Mouse (Mus musculus) embryonic facial prominence, embryonic 13.5 days (tissue): ENCODE measurements around the gene Fn1. TPM values are rescaled to one million over a fixed set of nuclear protein-coding genes. Genes with fewer than 3 reads are reported as not detected.
A peak's percentile ranks its signal among the peaks of the same experiment; 100 is the strongest.

ENCODE experiments used
- ATAC-seq: fragments of 200-750 bp; cut with Nextera tagmentation; 2 replicates; pipeline ENCODE4 v1.8.0; 2017; ENCODE audit warnings: low read depth; ENCODE audit not compliant: insufficient number of reproducible peaks, insufficient read depth, low FRiP score, low TSS enrichment
- H3K27ac ChIP-seq: fragments of 300-500 bp; sonication (generic); 2 replicates; pipeline ENCODE4 v1.5.1; 2015; ENCODE audit warnings: moderate library complexity, mild to moderate bottlenecking, inconsistent platforms
- H3K27me3 ChIP-seq: fragments of 300-500 bp; sonication (generic); 2 replicates; pipeline ENCODE4 v1.6.1; 2015; ENCODE audit warnings: mild to moderate bottlenecking, inconsistent platforms
- H3K36me3 ChIP-seq: fragments of 300-500 bp; sonication (generic); 2 replicates; pipeline ENCODE4 v1.6.1; 2015; ENCODE audit warnings: mild to moderate bottlenecking, inconsistent platforms
- H3K4me1 ChIP-seq: fragments of 300-500 bp; sonication (generic); 2 replicates; pipeline ENCODE4 v1.6.1; 2015; ENCODE audit warnings: inconsistent platforms
- H3K4me2 ChIP-seq: fragments of 300-500 bp; sonication (generic); 2 replicates; pipeline ENCODE4 v1.6.1; 2015; ENCODE audit warnings: moderate library complexity, mild to moderate bottlenecking, inconsistent platforms
- H3K4me3 ChIP-seq: fragments of 300-500 bp; sonication (generic); 2 replicates; pipeline ENCODE4 v1.5.1; 2015; ENCODE audit warnings: mild to moderate bottlenecking, inconsistent platforms
- H3K9ac ChIP-seq: fragments of 300-500 bp; sonication (generic); 2 replicates; pipeline ENCODE4 v1.6.1; 2015; ENCODE audit warnings: mild to moderate bottlenecking, inconsistent platforms
- H3K9me3 ChIP-seq: fragments of 300-500 bp; sonication (generic); 2 replicates; pipeline ENCODE4 v1.6.1; 2016; ENCODE audit warnings: inconsistent platforms
- WGBS: fragments of 180-500 bp; shearing (Covaris S2); methylation state at CpG from one replicate; pipeline ENCODE4 v1.1.7; 2015; ENCODE audit warnings: mixed read lengths; 5-methylcytosine and 5-hydroxymethylcytosine counted together
- polyA plus RNA-seq: library from polyadenylated mRNA; unstranded; fragments of >200 nt; fragmentation: Nextera tagmentation; extraction: Ambion mirVana; gene quantifications from 2 replicates; pipeline ENCODE4 v1.2.1, GENCODE M21; 2015

Fn1 gene
- polyA plus RNA-seq, 1 experiment from 2014 or later: 187 TPM

GRCm38 (mm10) chr1:71590038-71590437 lies 63.0 kb downstream of the Fn1 start:
- no peak overlapping the region for H3K4me2 ChIP-seq
- H3K27me3 ChIP-seq: no peaks in the 10 kb centered on the region
- no peak for ATAC-seq
- H3K27ac ChIP-seq: no peak overlapping the region
- no peaks in the 10 kb centered on the region for H3K4me1 ChIP-seq
- WGBS: 97% methylated on average over 11 of the region's 11 CpGs
- H3K9me3 ChIP-seq: no peaks in the 10 kb centered on the region
- peaks cover 95% of the 10 kb centered on the region for H3K36me3 ChIP-seq
- no peak overlapping the region for H3K9ac ChIP-seq
- no peak overlapping the region for H3K4me3 ChIP-seq

GRCm38 (mm10) chr1:71586658-71587057 lies 66.3 kb downstream of the Fn1 start:
- Histone ChIP-seq H3K27ac (no peak overlapping the region), H3K9ac (no peak overlapping the region), H3K4me3 (no peak overlapping the region), H3K9me3 (no peaks in the 10 kb centered on the region), H3K4me1 (no peaks in the 10 kb centered on the region), H3K27me3 (no peaks in the 10 kb centered on the region), H3K4me2 (no peak overlapping the region), H3K36me3 (peaks cover 74% of the 10 kb centered on the region)
- no peak for ATAC-seq
- 92% methylated on average over 7 of the region's 7 CpGs for WGBS

GRCm38 (mm10) chr1:71583900-71584299 lies 69.1 kb downstream of the Fn1 start:
- H3K27ac ChIP-seq: no peak overlapping the region
- no peaks in the 10 kb centered on the region for H3K4me1 ChIP-seq
- no peaks in the 10 kb centered on the region for H3K9me3 ChIP-seq
- H3K27me3 ChIP-seq: no peaks in the 10 kb centered on the region
- H3K4me3 ChIP-seq: no peak overlapping the region
- no peak overlapping the region for H3K9ac ChIP-seq
- WGBS: 92% methylated on average over 7 of the region's 7 CpGs
- H3K36me3 ChIP-seq: peaks cover 63% of the 10 kb centered on the region
- H3K4me2 ChIP-seq: no peak overlapping the region
- no peak for ATAC-seq

DNA sequence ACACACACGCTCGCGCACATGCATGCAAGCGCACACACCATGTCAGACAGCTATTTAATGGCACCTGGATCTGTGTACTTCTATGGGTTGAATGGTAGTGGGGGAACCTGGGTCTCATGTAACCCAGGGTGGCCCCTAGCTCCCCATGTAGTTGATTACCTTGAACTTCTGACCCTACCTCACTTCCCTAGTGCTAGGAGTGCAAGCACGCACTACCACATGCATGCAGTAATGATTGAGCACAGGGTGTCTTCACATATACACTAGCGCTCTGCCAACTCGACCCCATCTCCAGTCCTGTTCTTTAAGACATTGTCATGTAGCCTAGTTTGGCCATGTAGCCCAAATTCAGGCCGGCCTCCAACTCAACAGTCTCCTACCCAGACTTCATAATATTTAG lies 69.7 kb downstream of the Fn1 start:
- ATAC-seq: no peak
- WGBS: 95% methylated on average over 8 of the region's 8 CpGs
- H3K36me3 ChIP-seq: peaks cover 63% of the 10 kb centered on the region

DNA sequence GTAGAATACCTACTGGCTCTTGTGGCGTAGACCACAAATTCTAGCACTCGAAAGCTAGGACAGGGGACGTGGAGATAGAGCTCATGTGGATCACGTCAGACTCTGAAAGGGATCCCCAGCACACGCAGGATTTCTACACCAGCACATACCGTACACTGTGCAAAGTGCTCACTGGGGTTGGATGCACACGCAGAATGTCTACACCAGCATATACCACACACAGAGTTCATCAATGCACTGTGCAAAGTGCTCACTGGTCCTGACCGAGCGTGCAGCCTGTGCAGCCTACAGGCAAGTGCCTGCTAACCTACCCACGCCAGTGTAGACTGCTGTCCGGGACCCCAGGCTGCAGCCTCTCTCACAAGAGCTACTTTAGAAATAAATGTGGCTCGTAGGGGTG lies 72.6 kb downstream of the Fn1 start:
- 89% methylated on average over 12 of the region's 12 CpGs for WGBS
- Histone ChIP-seq H3K9ac (no peak overlapping the region), H3K9me3 (no peaks in the 10 kb centered on the region), H3K4me3 (no peak overlapping the region), H3K4me1 (no peaks in the 10 kb centered on the region), H3K36me3 (peaks cover 63% of the 10 kb centered on the region), H3K4me2 (no peak overlapping the region), H3K27ac (no peak overlapping the region), H3K27me3 (no peaks in the 10 kb centered on the region)
- no peak for ATAC-seq

More for the DNA sequence above, 69.7 kb downstream of the Fn1 start:
- no peak overlapping the region for H3K9ac ChIP-seq
- no peaks in the 10 kb centered on the region for H3K27me3 ChIP-seq
- no peak overlapping the region for H3K4me2 ChIP-seq
- H3K9me3 ChIP-seq: no peaks in the 10 kb centered on the region
- H3K4me3 ChIP-seq: no peak overlapping the region
- H3K4me1 ChIP-seq: no peaks in the 10 kb centered on the region
- H3K27ac ChIP-seq: no peak overlapping the region

DNA sequence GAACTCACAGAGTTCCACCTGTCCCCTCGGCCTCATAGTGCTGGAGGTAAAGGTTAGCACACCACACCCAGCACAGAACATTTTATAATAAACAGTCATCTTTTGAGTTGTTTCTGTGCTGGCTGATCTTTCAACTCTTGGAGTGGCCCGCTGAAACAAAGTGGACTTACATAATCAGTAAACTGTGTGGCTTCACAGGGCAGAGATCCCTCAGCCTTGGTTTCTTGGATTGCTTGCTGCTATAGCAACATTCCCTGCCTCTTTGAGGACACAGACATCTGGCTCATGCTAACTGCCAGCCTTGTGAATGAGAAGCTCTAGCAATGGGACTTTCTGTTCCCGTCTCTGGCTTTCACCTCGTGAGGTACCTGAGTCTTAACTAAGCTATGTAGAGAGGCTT lies 73.5 kb downstream of the Fn1 start:
- no peak overlapping the region for H3K27ac ChIP-seq
- no peak overlapping the region for H3K4me3 ChIP-seq
- peaks cover 56% of the 10 kb centered on the region for H3K36me3 ChIP-seq
- H3K4me2 ChIP-seq: no peak overlapping the region
- 90% methylated on average over 4 of the region's 4 CpGs for WGBS
- no peaks in the 10 kb centered on the region for H3K27me3 ChIP-seq
- no peaks in the 10 kb centered on the region for H3K4me1 ChIP-seq
- no peak for ATAC-seq
- no peaks in the 10 kb centered on the region for H3K9me3 ChIP-seq
- no peak overlapping the region for H3K9ac ChIP-seq

DNA sequence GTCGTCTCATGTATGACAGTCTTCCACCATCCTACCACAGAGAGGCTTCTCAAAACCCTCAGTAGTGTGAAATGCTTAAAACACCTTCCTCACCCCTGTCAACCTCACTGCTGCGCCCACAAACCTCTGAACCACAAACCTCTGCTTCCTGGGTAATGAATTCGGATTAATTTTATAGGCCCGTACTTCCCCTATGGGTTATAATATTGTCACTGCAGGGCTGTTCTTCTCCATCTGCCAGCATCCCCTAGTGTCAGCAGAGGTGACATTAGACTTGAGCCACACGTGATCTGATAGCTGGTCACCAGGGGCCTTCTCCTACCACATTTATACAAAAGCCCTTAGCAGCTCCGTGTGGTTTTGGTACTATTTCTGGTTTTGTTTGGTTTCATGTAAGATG lies 76.2 kb downstream of the Fn1 start:
- Histone ChIP-seq H3K4me3 (no peak overlapping the region), H3K4me2 (no peak overlapping the region), H3K36me3 (peaks cover 75% of the 10 kb centered on the region), H3K9me3 (no peaks in the 10 kb centered on the region), H3K9ac (no peak overlapping the region), H3K27ac (no peak overlapping the region), H3K27me3 (no peaks in the 10 kb centered on the region), H3K4me1 (no peaks in the 10 kb centered on the region)
- 95% methylated on average over 6 of the region's 6 CpGs for WGBS
- no peak for ATAC-seq

DNA sequence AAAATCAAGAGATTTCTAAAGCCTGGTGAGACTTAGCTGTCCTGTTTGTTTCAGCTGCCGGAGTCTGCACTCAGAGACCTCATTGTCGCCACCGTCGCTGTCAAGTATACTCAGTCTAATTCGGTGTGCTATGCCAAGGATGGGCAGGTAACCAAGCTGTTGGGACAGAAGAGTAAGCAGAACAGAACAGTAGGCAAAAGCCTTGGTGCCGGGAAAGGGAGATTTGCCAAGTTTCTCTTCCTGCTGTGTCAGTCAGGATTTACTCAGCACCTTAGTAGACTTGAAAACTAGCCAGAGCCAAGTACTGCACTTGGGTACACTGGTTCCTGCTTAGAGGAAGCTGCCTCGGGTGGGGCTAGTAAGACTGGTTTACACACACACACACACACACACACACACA lies 77.0 kb downstream of the Fn1 start:
- Histone ChIP-seq H3K27ac (no peak overlapping the region), H3K9me3 (no peaks in the 10 kb centered on the region), H3K9ac (no peak overlapping the region), H3K36me3 (peaks cover 84% of the 10 kb centered on the region), H3K4me1 (no peaks in the 10 kb centered on the region), H3K4me3 (no peak overlapping the region), H3K4me2 (no peak overlapping the region), H3K27me3 (no peaks in the 10 kb centered on the region)
- WGBS: 90% methylated on average over 7 of the region's 7 CpGs
- ATAC-seq: no peak

DNA sequence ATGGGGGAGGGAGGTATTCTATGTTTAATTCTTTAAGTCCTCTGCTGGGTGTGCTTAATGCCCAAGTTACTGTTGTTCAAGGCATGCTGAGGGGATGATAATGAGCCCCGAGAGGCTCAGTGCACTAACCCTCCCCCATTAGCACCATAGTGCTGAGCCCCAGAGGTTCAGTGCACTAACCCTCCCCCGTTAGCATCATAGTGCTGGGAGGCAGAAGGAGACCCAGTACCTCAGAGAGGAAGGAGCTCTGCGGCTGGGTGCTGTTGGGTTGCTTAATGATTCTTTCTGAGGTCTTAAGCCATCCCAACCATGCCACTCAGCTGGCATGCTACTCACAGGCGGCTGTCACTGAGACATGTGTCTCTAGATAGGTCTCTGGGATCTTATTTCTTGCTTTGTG lies 82.9 kb downstream of the Fn1 start:
- Histone ChIP-seq H3K9ac (no peak overlapping the region), H3K4me3 (no peak overlapping the region), H3K27ac (no peak overlapping the region), H3K27me3 (no peaks in the 10 kb centered on the region), H3K4me2 (no peak overlapping the region), H3K36me3 (peaks cover 85% of the 10 kb centered on the region), H3K9me3 (no peaks in the 10 kb centered on the region), H3K4me1 (0 out of 2 replicates have a peak, but pooled peaks cover 6% of the 10 kb centered on the region)
- 88% methylated on average over 4 of the region's 4 CpGs for WGBS
- ATAC-seq: no peak

DNA sequence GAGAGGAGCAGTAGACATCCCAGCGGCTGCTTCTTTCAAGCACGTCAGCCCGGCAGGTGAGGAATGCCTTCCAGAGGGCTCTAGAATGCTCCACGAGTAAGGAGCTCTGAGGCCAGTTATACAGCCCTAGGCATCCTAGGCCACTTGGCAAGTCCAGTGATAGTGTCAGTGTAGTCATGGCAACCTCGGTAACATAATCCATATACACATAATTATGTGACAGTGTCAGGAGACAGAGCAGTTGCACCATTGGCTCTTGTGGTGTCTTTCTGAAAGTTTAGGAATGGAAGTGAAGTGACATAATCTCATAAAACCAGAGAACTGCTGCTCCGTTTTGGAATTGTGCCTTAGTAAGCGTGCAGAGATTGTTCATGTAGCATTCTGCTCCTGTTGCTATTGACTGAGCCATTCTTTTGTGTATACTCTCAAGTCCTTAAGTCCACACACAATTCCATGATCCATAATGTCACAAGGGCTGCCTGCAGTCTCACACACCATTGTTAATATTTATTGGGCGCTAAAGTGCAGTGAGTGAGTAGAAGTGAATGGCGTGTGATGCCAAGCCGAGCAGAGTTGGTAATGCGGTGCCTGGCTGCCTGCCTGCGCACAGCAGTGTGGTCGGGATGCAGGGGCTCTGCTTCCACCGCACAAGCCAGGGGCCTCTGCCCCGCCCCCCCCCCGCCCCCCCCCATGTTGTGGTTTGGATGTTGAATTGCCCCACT lies 85.0 kb downstream of the Fn1 start:
- no peak overlapping the region for H3K4me3 ChIP-seq
- H3K27me3 ChIP-seq: no peaks in the 10 kb centered on the region
- H3K9me3 ChIP-seq: no peaks in the 10 kb centered on the region
- ATAC-seq: 0 out of 2 replicates have a peak, but pooled peaks have one; percentile 45
- peaks cover 92% of the 10 kb centered on the region for H3K36me3 ChIP-seq
- H3K4me2 ChIP-seq: no peak overlapping the region
- 0 out of 2 replicates have a peak, but pooled peaks cover 6% of the 10 kb centered on the region for H3K4me1 ChIP-seq
- no peak overlapping the region for H3K9ac ChIP-seq
- 75% methylated on average over 16 of the region's 16 CpGs for WGBS
- peak overlapping the region; percentile 33 for H3K27ac ChIP-seq

GRCm38 (mm10) chr1:71564291-71564690 lies 88.7 kb downstream of the Fn1 start:
- Histone ChIP-seq H3K27me3 (no peaks in the 10 kb centered on the region), H3K4me1 (0 out of 2 replicates have a peak, but pooled peaks cover 6% of the 10 kb centered on the region), H3K4me3 (no peak overlapping the region), H3K27ac (no peak overlapping the region), H3K9ac (no peak overlapping the region), H3K9me3 (0 out of 2 replicates have a peak, but pooled peaks cover 6% of the 10 kb centered on the region), H3K4me2 (no peak overlapping the region), H3K36me3 (peaks cover 88% of the 10 kb centered on the region)
- ATAC-seq: no peak
- 92% methylated on average over 7 of the region's 7 CpGs for WGBS

DNA sequence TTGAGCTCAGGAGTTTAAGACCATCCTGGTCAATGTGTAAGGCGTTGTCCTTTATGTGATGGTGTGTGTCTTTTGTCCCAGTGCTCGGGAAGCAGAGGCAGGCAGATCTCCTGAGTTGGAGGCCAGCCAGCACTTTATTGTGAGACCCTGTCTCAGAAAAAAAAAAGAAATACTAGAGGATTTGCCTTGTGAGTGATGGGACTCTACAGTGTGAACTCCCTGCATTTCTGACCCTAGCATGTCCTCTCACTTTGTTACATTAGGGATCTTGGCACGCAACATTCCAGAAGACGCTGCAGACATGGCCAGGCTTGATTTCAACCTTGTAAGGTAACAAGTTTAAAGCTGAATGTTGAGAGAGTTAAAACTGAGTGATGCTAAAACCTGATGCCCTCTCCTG lies 92.4 kb downstream of the Fn1 start:
- Histone ChIP-seq H3K9me3 (0 out of 2 replicates have a peak, but pooled peaks cover 6% of the 10 kb centered on the region), H3K27me3 (no peaks in the 10 kb centered on the region), H3K9ac (no peak overlapping the region), H3K4me3 (no peak overlapping the region), H3K4me1 (peaks cover 10% of the 10 kb centered on the region), H3K27ac (no peak overlapping the region), H3K4me2 (no peak overlapping the region), H3K36me3 (peaks cover 60% of the 10 kb centered on the region)
- 92% methylated on average over 4 of the region's 4 CpGs for WGBS
- ATAC-seq: no peak
